Mouse (Mus musculus) hindbrain, embryonic 12.5 days (tissue): ENCODE measurements around the gene Slc9a3r2. TPM values are rescaled to one million over a fixed set of nuclear protein-coding genes. Genes with fewer than 3 reads are reported as not detected.
A peak's percentile ranks its signal among the peaks of the same experiment; 100 is the strongest.
"Not testable (repeated sequence)": the region's sequence is repeated elsewhere in the genome, so short reads cannot be mapped to it uniquely, and the experiment has no call there.

Experiments
- ATAC-seq: fragments of 200-750 bp; cut with Nextera tagmentation; 2 replicates; pipeline ENCODE4 v1.8.0; 2017; ENCODE audit warnings: moderate TSS enrichment; ENCODE audit not compliant: low FRiP score
- H3K27ac ChIP-seq: fragments of 300-500 bp; sonication (generic); 2 replicates; pipeline ENCODE4 v1.5.1; 2016; ENCODE audit warnings: mild to moderate bottlenecking
- H3K27me3 ChIP-seq: fragments of 300-500 bp; sonication (generic); 2 replicates; pipeline ENCODE4 v1.6.1; 2016; ENCODE audit warnings: mild to moderate bottlenecking
- H3K36me3 ChIP-seq: fragments of 300-500 bp; sonication (generic); 2 replicates; pipeline ENCODE4 v1.6.1; 2016; ENCODE audit warnings: mild to moderate bottlenecking
- H3K4me1 ChIP-seq: fragments of 300-500 bp; sonication (generic); 2 replicates; pipeline ENCODE4 v1.6.1; 2016
- H3K4me2 ChIP-seq: fragments of 300-500 bp; sonication (generic); replicated peaks from 2 replicates; pipeline ENCODE4 v1.6.1; 2016; ENCODE audit warnings: mild to moderate bottlenecking
- H3K4me3 ChIP-seq: fragments of 300-500 bp; sonication (generic); 2 replicates; pipeline ENCODE4 v1.5.1; 2016; ENCODE audit warnings: mild to moderate bottlenecking
- H3K9ac ChIP-seq: fragments of 300-500 bp; sonication (generic); 2 replicates; pipeline ENCODE4 v1.6.1; 2016; ENCODE audit warnings: mild to moderate bottlenecking, moderate library complexity
- H3K9me3 ChIP-seq: fragments of 300-500 bp; sonication (generic); replicated peaks from 2 replicates; pipeline ENCODE4 v1.6.1; 2016; ENCODE audit warnings: mild to moderate bottlenecking
- whole genome bisulfite sequencing: fragments of 180-500 bp; shearing (Covaris S2); methylation state at CpG from one replicate; pipeline ENCODE4 v1.1.7; 2016; 5-methylcytosine and 5-hydroxymethylcytosine counted together
- polyA plus RNA-seq: library from polyadenylated mRNA; unstranded; fragments of >200 nt; fragmentation: Nextera tagmentation; extraction: Ambion mirVana; gene quantifications from 2 replicates; pipeline ENCODE4 v1.2.1, GENCODE M21; 2016

The Slc9a3r2 gene
- polyA plus RNA-seq, 1 experiment from 2014 or later: 39.6 TPM

DNA sequence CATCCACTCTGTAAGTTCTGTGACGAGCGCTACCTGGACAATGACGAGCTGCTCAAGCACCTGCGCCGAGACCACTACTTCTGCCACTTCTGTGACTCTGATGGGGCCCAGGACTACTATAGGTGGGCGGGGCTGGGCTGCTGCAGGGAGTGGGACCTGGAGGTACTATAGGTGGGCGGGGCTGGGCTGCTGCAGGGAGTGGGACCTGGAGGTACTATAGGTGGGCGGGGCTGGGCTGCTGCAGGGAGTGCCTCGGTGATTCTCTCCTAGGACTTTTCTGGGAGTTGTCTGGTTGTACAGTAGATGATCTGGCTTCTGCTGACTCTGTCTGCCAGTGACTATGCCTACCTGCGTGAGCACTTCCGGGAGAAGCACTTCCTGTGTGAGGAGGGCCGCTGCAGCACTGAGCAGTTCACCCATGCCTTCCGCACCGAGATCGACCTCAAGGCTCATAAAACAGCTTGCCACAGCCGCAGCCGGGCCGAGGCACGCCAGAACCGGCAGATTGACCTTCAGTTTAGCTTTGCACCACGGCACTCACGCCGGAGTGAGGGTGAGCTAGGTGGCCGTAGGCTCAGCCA lies 27.5 kb upstream of the Slc9a3r2 start:
- H3K4me2 ChIP-seq: no peak overlapping the region
- no peak overlapping the region for H3K9ac ChIP-seq
- WGBS: 91% methylated on average over 24 of the region's 24 CpGs
- H3K4me1 ChIP-seq: no peaks in the 10 kb centered on the region
- H3K9me3 ChIP-seq: no peaks in the 10 kb centered on the region
- no peak overlapping the region for H3K4me3 ChIP-seq
- ATAC-seq: no peak
- no peaks in the 10 kb centered on the region for H3K27me3 ChIP-seq
- H3K36me3 ChIP-seq: peaks cover 64% of the 10 kb centered on the region
- no peak overlapping the region for H3K27ac ChIP-seq

DNA sequence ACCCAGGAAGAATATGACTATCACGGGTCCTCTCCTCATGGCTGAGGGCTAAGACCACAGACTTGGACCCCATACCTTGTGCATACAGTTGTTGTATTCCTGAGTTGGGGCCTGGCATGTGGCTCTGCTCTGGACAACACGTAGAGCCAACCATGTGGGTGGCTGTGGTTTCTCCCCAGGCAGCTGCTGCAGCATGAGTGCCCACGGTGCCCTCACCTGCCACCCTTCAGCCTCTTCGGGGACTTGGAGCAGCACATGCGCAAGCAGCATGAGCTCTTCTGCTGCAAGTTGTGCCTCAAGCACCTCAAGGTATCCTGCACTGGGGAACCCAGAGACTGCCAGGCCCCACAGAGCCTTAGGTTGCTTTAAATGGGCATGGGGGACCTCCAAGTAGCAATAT lies 26.8 kb upstream of the Slc9a3r2 start:
- Histone ChIP-seq H3K4me1 (peaks cover 6% of the 10 kb centered on the region), H3K27ac (no peak overlapping the region), H3K27me3 (no peaks in the 10 kb centered on the region), H3K4me3 (no peak overlapping the region), H3K9me3 (no peaks in the 10 kb centered on the region), H3K4me2 (no peak overlapping the region), H3K36me3 (peaks cover 57% of the 10 kb centered on the region), H3K9ac (no peak overlapping the region)
- 93% methylated on average over 5 of the region's 5 CpGs for WGBS
- no peak for ATAC-seq

DNA sequence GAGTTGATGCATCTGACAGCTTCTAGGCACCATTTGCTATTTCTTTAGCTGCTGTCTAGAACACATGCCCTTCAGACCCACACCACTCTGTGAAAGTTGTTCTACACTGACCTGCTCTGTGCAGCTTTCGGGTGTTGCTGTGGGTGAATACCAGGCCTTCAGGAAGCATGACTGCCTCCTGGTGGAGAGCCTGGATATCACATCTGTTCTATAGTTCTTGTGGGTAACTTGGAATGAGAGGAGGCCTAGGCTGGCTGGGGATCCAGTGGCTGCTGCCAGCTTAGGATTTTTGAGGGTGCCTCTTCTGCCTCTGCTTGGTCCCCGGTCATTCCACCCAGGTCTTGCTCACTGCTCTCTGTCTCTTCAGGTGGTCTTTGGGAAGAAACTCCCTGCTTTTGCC lies 26.1 kb upstream of the Slc9a3r2 start:
- no peak overlapping the region for H3K27ac ChIP-seq
- 0 out of 2 replicates have a peak, but pooled peaks have one; percentile 9 for ATAC-seq
- peaks cover 50% of the 10 kb centered on the region for H3K36me3 ChIP-seq
- no peak overlapping the region for H3K4me3 ChIP-seq
- 60% methylated on average over 2 of the region's 2 CpGs for WGBS
- peaks cover 13% of the 10 kb centered on the region for H3K4me1 ChIP-seq
- no peaks in the 10 kb centered on the region for H3K27me3 ChIP-seq
- H3K4me2 ChIP-seq: no peak overlapping the region
- no peaks in the 10 kb centered on the region for H3K9me3 ChIP-seq
- H3K9ac ChIP-seq: no peak overlapping the region

DNA sequence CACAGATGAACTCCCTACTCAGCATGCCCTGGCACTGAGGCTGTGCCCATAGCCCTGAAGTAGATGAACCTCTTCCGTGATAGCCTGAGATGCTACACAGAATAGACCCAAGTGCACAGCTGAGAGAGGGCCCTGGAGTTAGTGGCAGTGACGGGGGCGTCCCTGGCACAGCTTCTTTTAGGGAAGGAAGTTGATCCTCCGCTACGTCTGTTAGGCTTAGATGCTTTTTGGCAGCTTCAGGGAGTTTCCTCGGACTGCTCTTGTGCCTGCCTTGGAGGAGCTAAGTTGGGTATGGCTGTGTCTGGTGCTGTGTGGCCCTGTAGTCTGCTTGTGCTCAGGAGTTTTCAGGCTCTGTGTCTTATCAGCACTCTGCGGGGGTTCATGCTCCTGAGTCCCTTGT lies 24.1 kb upstream of the Slc9a3r2 start:
- peaks cover 23% of the 10 kb centered on the region for H3K4me1 ChIP-seq
- H3K27ac ChIP-seq: no peak overlapping the region
- ATAC-seq: no peak
- no peaks in the 10 kb centered on the region for H3K27me3 ChIP-seq
- WGBS: 84% methylated on average over 7 of the region's 7 CpGs
- no peak overlapping the region for H3K4me2 ChIP-seq
- no peaks in the 10 kb centered on the region for H3K9me3 ChIP-seq
- no peak overlapping the region for H3K4me3 ChIP-seq
- 0 out of 2 replicates have a peak overlapping the region, but pooled peaks have one; percentile 4 for H3K9ac ChIP-seq
- peaks cover 31% of the 10 kb centered on the region for H3K36me3 ChIP-seq

DNA sequence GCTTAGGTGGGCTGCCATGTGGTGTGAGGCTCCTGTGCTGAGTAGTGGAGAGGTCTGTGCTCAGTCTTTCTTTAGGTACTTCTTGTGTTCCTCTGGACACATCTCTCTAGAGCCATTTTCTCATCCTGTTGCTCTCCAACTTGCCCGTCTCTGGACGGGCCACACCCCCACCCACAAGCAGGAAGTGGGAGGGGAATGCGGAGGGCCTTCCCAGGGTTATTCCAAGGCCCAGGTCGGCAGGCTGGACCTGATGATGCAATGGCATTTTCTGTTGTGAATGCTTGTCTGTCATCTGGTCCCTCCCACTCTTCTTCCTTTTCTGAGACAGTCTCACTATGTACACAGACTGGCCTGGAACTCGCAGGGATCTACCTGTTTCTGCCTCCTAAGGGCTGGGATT lies 22.0 kb upstream of the Slc9a3r2 start:
- no peak overlapping the region for H3K9ac ChIP-seq
- peaks cover 29% of the 10 kb centered on the region for H3K4me1 ChIP-seq
- no peaks in the 10 kb centered on the region for H3K9me3 ChIP-seq
- H3K4me3 ChIP-seq: no peak overlapping the region
- no peak overlapping the region for H3K4me2 ChIP-seq
- 39% methylated on average over 5 of the region's 5 CpGs for WGBS
- ATAC-seq: no peak
- peaks cover 9% of the 10 kb centered on the region for H3K36me3 ChIP-seq
- H3K27me3 ChIP-seq: no peaks in the 10 kb centered on the region
- no peak overlapping the region for H3K27ac ChIP-seq

DNA sequence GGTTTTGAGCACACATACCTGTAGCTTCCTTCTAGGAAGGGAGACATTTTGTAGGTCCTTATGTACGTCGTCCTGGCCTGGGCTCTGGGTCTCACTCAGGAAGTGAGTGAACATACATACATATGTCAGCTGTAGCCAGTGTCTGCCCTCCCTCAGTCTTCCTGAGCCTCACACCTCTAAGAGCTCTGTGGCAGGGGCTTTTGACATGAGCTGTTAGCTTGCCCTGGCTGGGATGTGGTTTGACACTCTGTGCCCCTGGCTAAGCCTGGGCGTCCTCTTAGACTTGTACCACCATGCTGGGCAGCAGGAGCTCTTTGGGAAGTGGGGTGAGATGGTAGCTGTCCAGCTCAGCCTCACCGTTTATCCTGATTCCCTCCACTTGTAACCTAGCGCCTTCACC lies 21.2 kb upstream of the Slc9a3r2 start:
- H3K27me3 ChIP-seq: no peaks in the 10 kb centered on the region
- no peak overlapping the region for H3K27ac ChIP-seq
- ATAC-seq: no peak
- H3K4me1 ChIP-seq: peaks cover 29% of the 10 kb centered on the region
- H3K4me3 ChIP-seq: no peak overlapping the region
- whole genome bisulfite sequencing: 74% methylated on average over 5 of the region's 5 CpGs
- H3K4me2 ChIP-seq: peak overlapping the region; percentile 71
- H3K36me3 ChIP-seq: 0 out of 2 replicates have a peak, but pooled peaks cover 1% of the 10 kb centered on the region
- peak overlapping the region; percentile 98 for H3K9ac ChIP-seq
- no peaks in the 10 kb centered on the region for H3K9me3 ChIP-seq

DNA sequence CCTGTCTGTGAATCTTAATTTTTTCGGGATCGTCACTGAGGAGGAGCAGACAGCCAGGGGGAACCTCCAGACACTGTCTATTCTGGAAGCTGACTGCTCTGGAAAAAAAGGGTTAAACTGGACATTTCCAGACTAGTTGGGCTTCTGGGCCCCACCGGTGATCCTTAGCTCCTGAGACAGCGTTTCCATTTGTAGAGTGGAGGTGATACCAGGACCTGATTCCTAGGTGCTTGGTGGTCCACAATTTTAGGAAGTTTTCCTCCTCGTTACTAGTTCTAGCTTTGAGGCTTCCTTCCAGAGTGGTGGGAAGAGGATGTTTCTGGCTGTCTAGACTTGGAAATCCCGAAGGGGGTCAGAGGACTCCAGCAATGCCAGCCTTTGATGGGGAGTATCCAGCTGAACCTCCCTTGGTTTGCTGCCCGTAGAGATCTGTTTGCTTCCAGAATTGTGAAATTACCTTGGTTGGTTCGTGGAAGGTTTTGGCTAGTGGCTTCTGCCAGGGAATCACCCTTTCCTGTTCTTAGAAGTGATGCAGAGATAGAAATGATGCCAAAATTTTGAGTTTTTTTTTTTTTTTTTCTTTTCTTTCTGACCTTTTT lies 20.2 kb upstream of the Slc9a3r2 start:
- peak overlapping the region; percentile 98 for H3K4me3 ChIP-seq
- no peaks in the 10 kb centered on the region for H3K27me3 ChIP-seq
- WGBS: 12% methylated on average over 8 of the region's 8 CpGs
- no peaks in the 10 kb centered on the region for H3K36me3 ChIP-seq
- H3K27ac ChIP-seq: peak overlapping the region; percentile 88
- no peaks in the 10 kb centered on the region for H3K9me3 ChIP-seq
- H3K4me2 ChIP-seq: peak overlapping the region; percentile 71
- H3K9ac ChIP-seq: peak overlapping the region; percentile 98
- ATAC-seq: no peak
- peaks cover 29% of the 10 kb centered on the region for H3K4me1 ChIP-seq

DNA sequence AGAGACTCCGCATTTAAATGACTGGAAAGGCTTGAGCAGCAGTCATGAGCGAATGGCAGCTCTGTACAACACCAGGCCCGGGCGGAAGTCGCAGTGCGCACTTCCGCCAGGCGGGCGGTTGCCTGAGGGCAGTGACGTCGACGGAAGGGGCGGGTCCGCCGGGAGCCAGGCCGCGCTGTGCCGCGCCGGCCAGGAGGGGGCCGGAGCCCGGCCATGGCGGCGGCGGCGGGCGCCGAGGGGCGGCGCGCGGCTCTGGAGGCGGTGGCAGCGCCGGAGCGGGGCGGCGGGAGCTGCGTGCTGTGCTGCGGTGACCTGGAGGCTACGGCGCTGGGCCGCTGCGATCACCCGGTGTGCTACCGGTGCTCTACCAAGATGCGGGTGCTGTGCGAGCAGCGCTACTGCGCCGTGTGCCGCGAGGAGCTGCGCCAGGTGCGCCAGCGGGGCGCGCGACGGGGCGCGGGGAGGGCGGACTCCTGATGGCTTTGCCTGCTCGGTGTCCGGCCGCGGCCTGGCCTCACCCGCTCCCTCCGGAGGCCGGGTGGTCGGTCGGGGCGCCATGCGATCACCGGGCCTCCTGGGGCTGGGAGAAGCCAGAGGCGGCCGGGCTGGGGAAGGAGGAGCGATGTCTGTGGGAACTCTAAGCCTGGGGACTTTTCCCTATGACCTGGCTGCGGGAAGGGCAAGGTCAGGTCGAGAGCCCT lies 19.6 kb upstream of the Slc9a3r2 start, which contains the start of gene Zfp598:
Gene Zfp598, plus strand, starts transcription at position 143 of the 701 bp plus-strand sequence.
- ATAC-seq: peak; percentile 99
- peak within 1 kb of the TSS; percentile 88 for H3K27ac ChIP-seq
- 1% methylated on average over 56 of the region's 80 CpGs for WGBS
- H3K27me3 ChIP-seq: no peaks in the 10 kb centered on the region
- peak within 1 kb of the TSS; percentile 98 for H3K4me3 ChIP-seq
- peak within 1 kb of the TSS; percentile 98 for H3K9ac ChIP-seq
- H3K9me3 ChIP-seq: no peaks in the 10 kb centered on the region
- no peaks in the 10 kb centered on the region for H3K36me3 ChIP-seq
- H3K4me2 ChIP-seq: peak within 1 kb of the TSS; percentile 71
- peaks cover 29% of the 10 kb centered on the region for H3K4me1 ChIP-seq

DNA sequence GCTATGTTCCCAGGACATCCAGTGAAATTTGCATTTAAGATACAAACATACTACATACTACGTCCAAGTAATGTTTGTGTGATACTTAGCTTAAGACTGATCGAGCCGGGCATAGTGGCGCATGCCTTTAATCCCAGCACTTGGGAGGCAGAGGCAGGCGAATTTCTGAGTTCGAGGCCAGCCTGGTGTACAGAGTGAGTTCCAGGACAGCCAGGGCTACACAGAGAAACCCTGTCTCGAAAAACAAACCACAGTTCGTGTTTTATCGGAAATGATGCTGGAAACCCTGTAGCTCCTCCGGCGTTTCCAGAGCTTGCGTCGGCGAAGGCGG lies 19.1 kb upstream of the Slc9a3r2 start:
- ATAC-seq: peak; percentile 39
- Histone ChIP-seq H3K4me1 (peaks cover 29% of the 10 kb centered on the region), H3K4me2 (peak overlapping the region; percentile 71), H3K27ac (peak overlapping the region; percentile 88), H3K9ac (peak overlapping the region; percentile 98), H3K4me3 (peak overlapping the region; percentile 98)
- 11% methylated on average over 15 of the region's 15 CpGs for WGBS
- not testable (repeated sequence) for H3K36me3 ChIP-seq, H3K9me3 ChIP-seq, H3K27me3 ChIP-seq

DNA sequence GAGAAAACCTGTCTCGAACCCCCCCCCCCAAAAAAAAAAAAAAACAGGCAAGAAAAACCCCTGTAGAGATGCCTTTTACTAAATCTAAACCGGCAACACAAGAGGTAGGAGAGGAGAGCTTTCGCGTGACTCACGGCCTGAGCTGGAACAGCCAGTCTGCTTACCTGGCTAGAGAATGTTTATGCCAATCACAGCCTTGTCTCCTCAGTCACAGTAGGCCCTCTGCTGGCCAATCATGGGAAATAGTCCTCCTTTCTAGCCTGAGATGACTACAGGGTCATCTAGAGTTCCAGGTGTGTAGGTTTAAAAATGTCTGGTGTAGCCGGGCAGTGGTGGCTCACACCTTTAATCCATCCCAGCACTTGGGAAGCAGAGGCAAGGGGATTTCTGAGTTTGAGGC lies 17.3 kb upstream of the Slc9a3r2 start:
- no peak for ATAC-seq
- Histone ChIP-seq H3K36me3 (no peaks in the 10 kb centered on the region), H3K27me3 (no peaks in the 10 kb centered on the region), H3K4me1 (peaks cover 29% of the 10 kb centered on the region), H3K9ac (no peak overlapping the region), H3K4me2 (no peak overlapping the region), H3K4me3 (no peak overlapping the region), H3K9me3 (no peaks in the 10 kb centered on the region), H3K27ac (no peak overlapping the region)
- 33% methylated on average over 6 of the region's 6 CpGs for WGBS

DNA sequence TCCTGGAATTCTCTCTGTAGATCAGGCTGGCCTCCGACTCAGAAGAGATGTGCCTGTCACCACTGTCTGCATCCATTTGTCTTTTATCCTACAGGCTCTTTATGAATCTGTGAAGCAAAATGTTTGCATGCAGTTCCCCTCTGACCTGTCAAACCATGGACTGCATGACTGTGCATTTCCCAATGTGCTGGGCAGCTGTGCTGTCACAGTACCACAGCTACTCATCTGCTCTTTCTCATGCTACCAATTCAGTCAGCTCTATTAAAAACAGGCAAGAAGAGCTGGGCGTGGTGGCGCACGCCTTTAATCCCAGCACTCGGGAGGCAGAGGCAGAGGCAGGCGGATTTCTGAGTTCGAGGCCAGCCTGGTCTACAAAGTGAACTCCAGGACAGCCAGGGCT lies 16.9 kb upstream of the Slc9a3r2 start:
- not testable (repeated sequence) for H3K4me2 ChIP-seq, ATAC-seq, H3K36me3 ChIP-seq, H3K27me3 ChIP-seq, H3K9me3 ChIP-seq, H3K4me3 ChIP-seq, H3K27ac ChIP-seq, H3K9ac ChIP-seq
- WGBS: 70% methylated on average over 7 of the region's 7 CpGs
- H3K4me1 ChIP-seq: peaks cover 25% of the 10 kb centered on the region

DNA sequence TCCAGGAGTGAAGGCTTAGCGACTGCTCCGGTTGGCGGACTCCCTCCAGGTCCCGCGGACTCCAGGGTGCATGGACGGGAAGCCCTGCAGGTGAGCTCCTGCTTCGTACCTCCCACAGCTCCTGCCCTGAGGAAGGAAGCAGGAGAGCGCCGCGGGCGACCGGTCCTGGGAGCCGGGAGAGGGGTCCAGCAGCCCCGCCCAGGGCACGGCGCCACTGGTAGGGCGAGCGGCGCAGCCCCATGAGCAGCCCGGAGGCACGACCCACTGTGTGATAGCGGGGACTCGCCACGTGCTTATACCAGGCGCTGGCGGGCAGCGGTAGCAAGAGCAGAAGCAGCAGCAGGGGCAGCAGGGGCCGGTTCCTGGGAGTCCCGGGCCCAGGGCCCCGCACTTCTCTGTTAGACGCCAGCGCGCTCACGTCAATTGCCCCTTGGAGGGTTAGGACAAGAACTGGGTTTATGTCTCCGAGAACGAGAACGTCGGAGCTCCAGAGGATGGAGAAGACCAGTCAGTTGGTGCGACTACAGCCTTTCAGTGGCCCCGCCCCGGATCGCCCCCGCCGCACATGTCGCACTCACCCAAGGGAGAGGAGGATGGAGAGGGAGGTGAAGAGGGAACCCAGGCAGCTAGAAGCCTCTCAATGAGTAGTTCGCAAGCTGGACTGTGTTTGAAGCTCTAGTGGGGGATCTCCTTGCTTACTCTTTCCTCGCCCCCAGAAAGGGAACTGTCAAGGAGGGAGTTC lies 8.1 kb upstream of the Slc9a3r2 start, which contains the start of gene Npw:
Gene Npw, minus strand, starts transcription at position 441 of the 742 bp plus-strand sequence.
- Histone ChIP-seq H3K4me3 (peak within 1 kb of the TSS; percentile 37), H3K36me3 (no peaks in the 10 kb centered on the region), H3K9ac (peak within 1 kb of the TSS; percentile 53), H3K27me3 (peaks cover 58% of the 10 kb centered on the region), H3K27ac (no peak within 1 kb of the TSS), H3K4me2 (peak within 1 kb of the TSS; percentile 67), H3K4me1 (peaks cover 9% of the 10 kb centered on the region), H3K9me3 (no peaks in the 10 kb centered on the region)
- 2% methylated on average over 47 of the region's 47 CpGs for WGBS
- ATAC-seq: no peak
